Mouse (Mus musculus): Measurements from ENCODE around the gene Tmem107. TPM values are rescaled to one million over a fixed set of nuclear protein-coding genes. Genes with fewer than 3 reads are reported as not detected.
A peak's percentile ranks its signal among the peaks of the same experiment; 100 is the strongest.

Tmem107 gene
- total RNA-seq, 4 experiments from 2014 or later, result 6.3 to 8.4 (median 7.5) TPM

GRCm38 (mm10) chr11:69074776-69075069, 4.1 kb downstream of the Tmem107 start:
- DNase-seq (ENCODE audit: low spot score), result no peak

GRCm38 (mm10) chr11:69075764-69076479, 5.3 kb downstream of the Tmem107 start:
- DNase-seq (ENCODE audit: low spot score), result no peak

- DNase-seq (ENCODE audit: low spot score), result no peak
These were observed 6.0 kb downstream of the Tmem107 start for GRCm38 (mm10) chr11:69076572-69076971.

GRCm38 (mm10) chr11:69077316-69077715, 6.7 kb downstream of the Tmem107 start:
- DNase-seq (ENCODE audit: low spot score), result no peak

DNA sequence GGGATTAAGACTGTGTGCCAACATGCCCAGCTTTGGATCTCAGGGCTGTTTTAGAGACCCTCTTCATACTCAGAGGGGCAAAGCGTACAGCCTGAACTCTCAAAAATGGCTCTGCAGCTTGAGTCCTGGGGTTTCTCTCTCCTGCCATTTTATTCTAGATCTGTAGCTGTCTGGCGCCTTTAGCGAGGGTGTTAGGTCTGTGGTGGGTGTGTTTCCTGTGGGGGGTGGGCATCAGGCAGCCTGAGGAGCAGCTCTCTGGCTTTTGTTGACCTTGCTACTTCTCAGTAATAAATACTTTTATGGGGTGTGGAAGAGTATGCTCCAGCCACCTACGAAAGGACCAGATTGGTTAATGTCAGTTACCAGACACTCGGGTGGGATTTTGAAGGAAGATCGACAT, 7.4 kb downstream of the Tmem107 start:
- no peak for DNase-seq (ENCODE audit: low spot score)

DNA sequence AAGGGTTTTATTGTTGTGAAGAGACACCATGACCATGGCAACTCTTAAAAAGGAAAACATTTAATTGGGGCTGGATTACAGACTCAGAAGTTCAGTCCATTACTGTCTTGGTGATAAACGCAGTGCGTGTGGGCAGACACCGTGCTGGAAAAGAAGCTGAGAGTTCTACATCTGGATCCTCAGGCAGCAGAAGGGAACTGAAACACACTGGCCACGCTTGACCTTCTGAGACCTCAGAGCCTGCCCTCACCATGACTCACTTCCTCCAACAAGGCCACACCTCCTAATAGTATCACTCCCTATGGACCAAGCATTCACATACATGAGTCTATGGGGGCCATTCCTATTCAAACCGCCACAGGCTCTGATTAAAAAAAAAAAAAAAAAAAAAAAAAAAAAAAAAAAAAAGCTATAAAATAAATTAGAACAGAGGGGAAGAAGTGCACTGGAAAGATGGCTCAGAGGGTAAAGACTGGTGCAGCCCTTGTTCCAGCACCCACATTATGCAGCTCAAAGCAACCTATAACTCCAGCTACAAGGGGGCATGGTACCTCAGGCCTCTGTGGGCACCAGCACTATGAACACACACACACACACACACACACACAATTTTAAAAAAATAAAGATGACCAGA, 8.3 kb downstream of the Tmem107 start:
- DNase-seq (ENCODE audit: low spot score), result no peak

DNA sequence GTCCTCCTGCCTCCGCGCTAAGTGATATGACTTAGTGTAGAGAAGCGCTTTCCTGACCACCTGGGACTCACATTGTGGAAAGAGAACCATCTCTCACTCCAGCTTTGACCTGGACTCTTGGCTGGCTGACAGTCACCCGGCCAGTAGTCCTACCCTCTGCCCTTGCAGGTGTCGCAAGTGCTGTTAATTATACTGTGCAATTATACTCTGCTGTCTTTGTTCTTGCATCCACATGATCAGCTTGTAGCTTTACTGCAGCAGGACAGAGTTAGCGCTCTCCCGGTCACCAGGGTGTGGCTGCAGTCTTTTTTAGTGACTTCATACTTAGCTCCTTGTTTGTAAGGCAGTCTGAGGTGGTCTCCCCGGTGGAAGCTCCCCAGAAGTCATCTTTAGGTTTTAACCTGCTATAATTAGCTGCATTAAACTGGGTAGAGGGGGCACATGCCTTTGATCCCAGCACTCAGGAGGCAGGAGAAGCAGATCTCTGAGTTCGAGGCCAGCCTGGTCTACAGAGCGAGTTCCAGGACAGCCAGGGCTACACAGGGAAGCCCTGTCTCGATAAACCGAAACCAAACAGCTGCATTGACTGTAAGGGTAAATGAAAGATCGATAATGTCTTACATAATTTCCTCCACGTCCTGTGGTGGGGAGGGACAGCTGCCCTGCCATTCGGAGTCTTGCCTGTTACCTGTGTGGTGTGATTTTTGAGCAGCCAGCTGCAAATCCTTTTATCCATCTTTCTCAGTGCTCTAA, 9.7 kb downstream of the Tmem107 start:
- no peak for DNase-seq (ENCODE audit: low spot score)

DNA sequence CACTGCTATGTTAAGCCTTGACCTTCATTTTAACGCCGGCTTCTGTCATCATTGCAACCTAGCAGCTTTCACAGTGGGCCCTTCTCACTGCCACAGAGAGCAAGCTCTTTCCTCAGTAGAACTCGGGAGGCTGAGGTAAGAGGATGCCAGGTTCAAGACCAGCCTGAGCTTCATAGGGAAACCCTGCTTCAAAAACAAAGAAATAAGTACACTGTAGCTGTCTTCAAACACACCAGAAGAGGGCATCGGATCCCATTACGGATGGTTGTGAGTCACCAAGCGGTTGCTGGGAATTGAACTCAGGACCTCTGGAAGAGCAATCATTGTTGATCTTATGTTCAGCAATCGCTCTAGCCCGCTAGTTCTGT, 10.2 kb downstream of the Tmem107 start:
- DNase-seq (ENCODE audit: low spot score), result no peak

DNA sequence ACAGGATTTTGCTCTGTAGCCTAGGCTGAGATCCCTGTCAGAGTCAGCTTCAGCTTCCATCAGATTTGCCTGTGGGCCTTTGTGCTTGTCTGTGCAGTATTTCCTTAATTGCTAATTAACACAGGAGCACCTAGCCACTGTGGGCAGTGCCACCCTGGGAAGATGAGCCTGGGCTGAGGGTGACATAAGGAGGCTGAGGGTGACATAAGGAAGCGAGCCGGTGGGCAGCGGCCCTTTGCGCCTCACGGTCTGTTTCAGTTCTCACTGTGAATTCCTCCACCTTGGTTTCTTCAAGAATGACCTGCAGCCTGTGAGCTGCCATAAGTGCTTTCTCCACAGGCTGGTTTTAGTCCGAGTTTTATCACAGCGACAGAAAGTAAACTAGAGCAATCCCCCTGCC, 11.0 kb downstream of the Tmem107 start:
- no peak for DNase-seq (ENCODE audit: low spot score)

DNA sequence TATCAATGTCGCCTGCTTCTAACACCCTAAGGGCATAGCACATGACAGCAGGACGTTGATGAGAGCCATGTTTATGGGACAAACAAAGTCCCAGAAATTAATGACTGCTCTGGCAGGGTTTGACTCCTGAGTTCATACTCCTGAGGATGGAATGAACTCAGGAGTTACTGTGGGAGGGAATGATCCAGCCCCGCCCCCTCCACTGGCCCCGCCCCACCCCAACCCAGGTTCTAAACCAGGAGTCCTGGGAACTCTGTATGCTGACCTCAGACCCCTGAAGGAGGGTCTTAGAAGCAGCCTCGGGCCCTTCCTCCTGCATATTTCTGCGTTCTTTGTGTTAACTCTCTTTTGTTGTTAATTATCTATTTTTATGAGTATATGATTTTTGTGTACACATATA, 15.0 kb downstream of the Tmem107 start:
- no peak for DNase-seq (ENCODE audit: low spot score)

DNA sequence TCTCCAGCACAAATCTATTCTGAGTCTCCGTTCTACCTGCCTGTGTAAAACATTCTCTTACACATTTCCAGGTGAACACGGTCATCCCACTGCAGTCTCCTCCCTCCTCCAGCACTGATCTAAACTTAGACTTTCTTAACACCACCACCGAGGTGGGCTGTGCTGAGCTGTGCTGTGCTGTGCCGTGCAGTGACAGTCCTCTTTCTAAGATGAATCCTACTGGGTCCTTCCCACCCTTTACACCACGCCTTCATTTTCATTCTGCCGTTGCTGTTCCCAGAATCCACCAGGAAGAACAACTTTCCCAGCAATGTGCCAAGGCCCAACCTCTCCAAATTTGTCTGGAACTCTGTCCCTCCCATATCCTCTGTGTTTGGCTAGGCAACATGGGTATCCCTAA, 15.8 kb downstream of the Tmem107 start:
- DNase-seq (ENCODE audit: low spot score), result no peak

DNA sequence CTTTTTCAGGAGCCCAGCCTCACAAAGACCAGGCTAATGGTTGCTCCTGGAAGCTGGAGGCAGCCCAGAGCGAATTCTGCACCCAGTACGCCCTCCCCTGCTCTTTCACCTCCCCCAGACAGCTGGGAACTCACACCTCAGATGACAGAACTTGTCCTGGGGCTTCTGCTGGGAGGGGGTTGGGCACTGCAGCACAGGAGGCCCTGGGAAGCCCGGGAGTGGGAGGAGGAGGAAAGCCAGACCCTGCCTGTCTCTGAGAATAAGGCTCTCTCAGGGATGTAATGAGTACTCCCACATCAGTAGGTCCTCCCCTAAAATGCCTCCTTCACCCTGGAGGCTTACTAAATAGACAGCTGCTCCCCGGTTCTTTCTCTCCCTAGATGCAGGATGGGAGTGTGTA, 16.5 kb downstream of the Tmem107 start:
- no peak for DNase-seq (ENCODE audit: low spot score)

DNA sequence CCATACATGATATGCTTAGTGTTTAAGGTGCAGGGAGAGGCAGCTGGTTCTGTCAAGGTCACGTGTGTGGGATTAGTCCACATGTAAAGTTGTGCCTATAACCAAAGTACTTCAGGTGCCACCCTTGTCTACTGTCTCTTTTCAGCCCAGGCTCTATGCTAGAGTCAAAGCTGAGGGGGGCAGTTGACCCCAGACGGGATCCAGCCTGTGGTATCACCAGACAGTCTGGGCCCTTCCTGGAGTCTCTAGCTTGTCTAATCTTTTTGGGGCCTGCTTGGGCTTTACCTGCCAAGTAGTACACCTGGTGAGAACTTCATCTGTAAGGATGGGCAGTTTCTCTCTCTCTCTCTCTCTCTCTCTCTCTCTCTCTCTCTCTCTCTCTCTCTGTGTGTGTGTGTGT, 17.0 kb downstream of the Tmem107 start:
- DNase-seq (ENCODE audit: low spot score), result no peak

DNA sequence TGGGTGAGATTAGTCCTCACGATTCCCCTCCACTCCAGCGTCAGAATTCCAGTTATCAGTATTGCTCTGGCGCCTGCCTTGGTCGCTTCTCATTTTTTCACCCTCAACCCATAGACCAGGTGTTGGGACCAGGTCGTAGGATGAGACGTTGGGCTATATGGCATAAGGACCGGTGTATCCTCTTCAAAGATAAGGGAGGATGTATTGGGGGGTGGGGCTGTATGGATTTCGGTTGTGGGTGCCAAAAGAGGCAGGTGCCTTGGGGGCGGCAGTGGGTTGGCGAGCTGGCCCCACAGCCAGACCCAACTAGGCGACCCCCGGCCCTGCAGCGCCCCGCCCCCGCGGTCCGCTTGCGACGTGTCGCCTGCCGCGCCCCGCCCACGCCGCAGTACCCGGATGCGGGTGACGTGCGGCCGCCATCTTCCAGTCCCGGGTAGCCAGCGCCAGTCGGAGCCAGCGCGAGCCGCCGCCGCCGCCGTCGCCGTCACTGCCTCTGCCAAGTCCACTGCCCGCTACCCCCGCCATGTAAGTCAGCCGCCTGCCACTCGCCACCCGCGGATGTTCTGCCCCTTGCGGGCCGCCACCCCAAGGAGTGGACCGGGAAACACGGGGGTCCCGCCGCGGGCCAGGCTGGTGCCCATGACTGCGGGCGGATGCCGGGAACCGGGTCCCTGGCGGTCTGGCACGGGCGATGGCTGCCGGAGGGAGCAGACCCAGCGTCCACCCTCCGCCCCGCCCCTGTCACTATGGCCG, 17.7 kb downstream of the Tmem107 start, which contains the start of gene Vamp2:
Gene Vamp2, plus strand, starts transcription at position 388 of the 753 bp plus-strand sequence.
- DNase-seq (ENCODE audit: low spot score), result peak; percentile 89

GRCm38 (mm10) chr11:69088856-69089615, 18.4 kb downstream of the Tmem107 start:
- DNase-seq (ENCODE audit: low spot score), result no peak

DNA sequence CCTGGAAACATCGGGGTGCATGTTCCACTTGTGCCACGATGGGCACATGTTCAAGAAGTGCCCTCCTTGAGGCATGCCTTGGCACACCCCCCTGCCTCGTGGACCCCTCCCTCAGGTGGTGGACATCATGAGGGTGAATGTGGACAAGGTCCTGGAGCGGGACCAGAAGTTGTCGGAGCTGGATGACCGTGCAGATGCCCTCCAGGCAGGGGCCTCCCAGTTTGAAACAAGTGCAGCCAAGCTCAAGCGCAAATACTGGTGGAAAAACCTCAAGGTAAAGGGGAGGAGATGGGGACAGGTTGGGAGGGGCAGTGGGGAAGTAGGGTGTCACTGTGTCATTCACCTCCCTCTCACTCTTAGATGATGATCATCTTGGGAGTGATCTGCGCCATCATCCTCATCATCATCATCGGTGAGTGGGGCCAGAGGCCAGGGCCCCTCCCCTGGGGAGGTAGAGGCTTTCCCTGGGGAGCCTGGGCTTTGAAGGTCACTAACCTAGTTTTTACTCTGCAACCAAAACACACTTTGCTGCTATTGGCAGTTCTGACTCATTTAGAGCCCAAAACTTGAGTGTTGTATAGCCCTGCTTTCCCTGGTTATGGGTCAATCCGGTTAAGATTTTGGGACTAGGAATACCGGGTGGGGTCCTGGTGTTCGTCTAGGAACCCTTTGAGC, 19.1 kb downstream of the Tmem107 start:
- no peak for DNase-seq (ENCODE audit: low spot score)

DNA sequence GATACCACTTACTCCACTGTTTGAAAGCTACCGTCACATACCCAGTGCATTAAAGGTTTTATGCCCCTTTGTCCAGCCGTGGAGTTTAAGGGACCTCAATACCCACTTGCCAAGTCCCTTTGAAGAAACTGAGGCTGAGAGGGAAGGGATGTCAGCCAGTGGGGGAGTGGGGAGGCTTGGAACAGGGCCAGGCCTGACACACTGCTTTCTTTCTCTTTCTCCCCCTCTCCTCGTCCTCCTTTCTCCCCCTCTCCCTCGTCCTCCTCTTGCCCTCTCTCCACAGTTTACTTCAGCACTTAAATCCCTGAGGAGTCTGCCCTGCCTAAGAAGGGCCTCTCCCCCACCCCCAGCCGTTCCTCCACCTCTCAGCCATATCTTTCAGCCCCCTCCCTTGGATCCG, 19.8 kb downstream of the Tmem107 start:
- DNase-seq (ENCODE audit: low spot score), result no peak

GRCm38 (mm10) chr11:69091566-69092385, 21.2 kb downstream of the Tmem107 start:
- no peak for DNase-seq (ENCODE audit: low spot score)

DNA sequence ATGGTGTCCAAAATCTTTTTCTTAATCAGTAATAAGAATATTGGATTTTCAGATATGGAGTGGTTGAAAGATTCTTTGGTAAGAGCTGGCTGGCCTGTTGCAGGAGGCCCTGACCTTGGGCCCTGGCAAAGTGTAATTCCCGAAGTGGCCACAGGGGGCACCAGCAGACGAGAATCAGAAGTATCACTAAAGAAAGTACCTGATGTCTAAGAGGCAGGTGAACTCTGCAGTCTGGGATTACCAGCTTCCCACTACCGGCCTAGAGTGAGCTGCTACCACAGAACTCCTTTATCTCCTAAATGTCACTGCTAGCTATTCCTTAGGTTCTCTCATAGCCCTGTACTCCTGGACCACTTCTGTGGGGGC, 21.8 kb downstream of the Tmem107 start:
- peak; percentile 88 for DNase-seq (ENCODE audit: low spot score)

GRCm38 (mm10) chr11:69092871-69093270, 22.3 kb downstream of the Tmem107 start:
- DNase-seq (ENCODE audit: low spot score), result no peak

Data from heart, adult 8-10 months (tissue).